Mouse (Mus musculus) heart, postnatal 36 days (tissue): Measurements from ENCODE around the gene Ephb2. TPM values are rescaled to one million over a fixed set of nuclear protein-coding genes. Genes with fewer than 3 reads are reported as not detected.
A peak's percentile ranks its signal among the peaks of the same experiment; 100 is the strongest.

Experiments
- DNase-seq, 2 experiments: peaks; one replicate each; pipeline ENCODE4 v3.0.0; 2021 to 2022
- intact Hi-C: fragments of 180-260 bp; cut with DNase I; formaldehyde crosslinking; loops from one replicate; pipeline ENCODE4 v1.15.1; 2025
- total RNA-seq, 2 experiments: library from RNA; stranded (reverse); gene quantifications; 2 replicates each; pipeline ENCODE4 v1.2.3; 2021

The Ephb2 gene
- total RNA-seq, 2 experiments from 2014 or later = 0.16 to 0.39 TPM

DNA sequence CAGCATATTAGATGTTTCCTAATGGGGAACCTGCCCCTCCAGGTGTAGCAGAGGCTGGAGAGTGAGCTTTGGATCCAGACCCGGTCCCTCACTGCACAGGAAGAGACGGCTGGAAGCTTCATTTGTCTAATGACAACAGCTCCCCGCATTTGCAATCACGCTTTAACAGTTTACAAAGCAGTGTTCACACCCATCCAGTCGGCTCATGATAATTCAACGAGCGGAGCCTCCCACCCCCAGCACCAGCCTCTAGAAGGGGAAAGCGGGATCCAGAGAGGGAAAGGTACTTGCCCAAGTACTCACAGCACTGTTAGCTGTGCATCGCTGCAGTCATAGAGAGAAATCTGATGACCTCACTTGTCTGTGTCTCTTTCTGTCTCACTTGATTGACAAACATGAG lies 2.7 kb upstream of the Ephb2 start:
- DNase-seq = no peak
- intact Hi-C loops = no loop called here

DNA sequence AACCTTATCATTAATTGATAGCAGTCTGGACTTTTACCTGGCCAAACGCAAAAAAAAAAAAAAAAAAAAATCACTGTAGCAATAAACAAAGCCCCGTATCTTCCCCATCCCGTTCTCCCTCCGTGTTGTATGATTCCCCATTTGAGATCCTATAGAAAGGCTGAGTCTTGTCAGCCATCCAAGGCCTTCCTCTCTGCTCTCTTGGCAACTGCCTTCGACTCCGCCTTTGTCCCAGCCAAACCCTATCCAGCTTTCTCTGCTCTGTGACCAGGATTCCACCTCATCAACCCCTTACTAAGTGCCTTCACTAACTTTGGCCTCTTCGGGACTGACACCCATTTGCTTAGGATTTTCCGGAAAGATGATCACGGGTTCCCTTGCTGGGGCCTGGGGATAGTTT lies 2.2 kb upstream of the Ephb2 start:
- intact Hi-C loops = no loop called here
- DNase-seq = no peak

DNA sequence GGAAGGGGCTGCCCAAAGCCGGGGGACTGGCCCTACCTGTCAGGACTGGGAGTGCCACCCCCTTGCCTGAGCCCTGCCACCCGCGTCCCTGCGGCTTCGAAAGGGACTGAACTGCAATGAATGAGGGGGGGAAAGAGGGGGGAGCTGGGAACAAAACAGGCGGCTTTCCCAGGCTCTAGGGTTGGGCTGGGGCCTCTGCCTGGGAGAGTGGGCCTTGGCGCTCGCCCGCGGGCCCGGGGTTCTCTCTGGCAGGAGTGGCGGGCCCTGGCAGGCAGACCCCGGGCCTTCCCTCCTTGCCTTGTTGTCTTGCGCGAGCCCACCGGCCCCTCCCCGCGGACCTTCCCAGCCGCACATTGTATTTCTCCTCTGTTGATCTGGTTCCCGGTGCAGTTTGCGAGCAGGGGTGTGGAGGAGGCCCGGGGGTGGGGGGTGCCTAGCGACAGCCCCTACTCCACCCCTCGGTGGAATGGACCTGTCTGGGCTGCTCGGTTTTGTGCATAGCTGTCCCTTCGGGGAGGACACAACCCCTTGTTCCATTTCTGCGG lies 671 bp upstream of the Ephb2 start:
- no peak for DNase-seq
- intact Hi-C loops = no loop called here

DNA sequence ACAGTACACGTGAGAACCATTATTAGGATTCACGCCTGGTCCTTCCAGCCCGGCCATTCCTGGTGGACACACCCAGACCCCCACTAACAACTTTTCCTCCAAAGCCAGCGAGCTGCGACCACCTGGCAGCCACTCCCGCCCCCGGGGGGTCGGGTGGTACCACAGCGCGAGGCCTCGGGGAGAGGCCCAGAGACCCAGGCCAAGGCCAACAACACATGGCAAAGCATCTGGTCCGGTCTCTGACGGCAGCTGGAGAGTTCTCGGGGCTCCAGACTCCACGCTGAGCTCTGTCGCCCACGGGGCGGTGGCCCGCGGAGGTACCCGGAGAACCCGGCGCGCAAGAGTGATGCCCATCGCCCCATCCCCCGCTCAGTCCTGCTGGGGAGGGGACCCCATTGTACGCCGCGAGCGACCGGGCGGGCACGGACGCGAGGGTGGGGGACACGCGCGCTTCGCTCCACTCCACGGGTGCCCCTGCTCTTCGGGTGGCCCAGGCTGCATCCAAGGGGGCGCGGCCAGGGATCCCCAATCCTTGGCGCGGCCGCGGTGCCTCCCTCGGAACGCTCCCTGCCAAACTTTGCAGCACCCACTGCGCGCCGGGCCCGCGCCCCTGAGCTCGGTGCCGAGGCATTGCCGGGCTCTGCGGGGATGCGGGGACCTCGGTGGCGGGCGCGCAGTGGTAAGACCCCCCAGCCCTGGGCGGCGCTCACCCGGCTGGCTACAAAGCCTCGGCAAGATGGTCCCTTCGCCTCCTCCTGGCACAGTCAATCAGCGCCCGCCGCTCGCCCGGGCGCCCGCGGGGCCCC lies 770 bp downstream of the Ephb2 start:
- no peak for DNase-seq
- intact Hi-C loops = no loop called here

- DNase-seq = no peak
- intact Hi-C loops = no loop called here
Measured at GRCm38 (mm10) chr4:136834439-136834814, 1.4 kb downstream of the Ephb2 start.

GRCm38 (mm10) chr4:136833619-136834351 lies 2.0 kb downstream of the Ephb2 start:
- DNase-seq = no peak
- intact Hi-C loops = no loop called here

- intact Hi-C loops = no loop called here
Measured at GRCm38 (mm10) chr4:136832559-136833232, 3.1 kb downstream of the Ephb2 start.

DNA sequence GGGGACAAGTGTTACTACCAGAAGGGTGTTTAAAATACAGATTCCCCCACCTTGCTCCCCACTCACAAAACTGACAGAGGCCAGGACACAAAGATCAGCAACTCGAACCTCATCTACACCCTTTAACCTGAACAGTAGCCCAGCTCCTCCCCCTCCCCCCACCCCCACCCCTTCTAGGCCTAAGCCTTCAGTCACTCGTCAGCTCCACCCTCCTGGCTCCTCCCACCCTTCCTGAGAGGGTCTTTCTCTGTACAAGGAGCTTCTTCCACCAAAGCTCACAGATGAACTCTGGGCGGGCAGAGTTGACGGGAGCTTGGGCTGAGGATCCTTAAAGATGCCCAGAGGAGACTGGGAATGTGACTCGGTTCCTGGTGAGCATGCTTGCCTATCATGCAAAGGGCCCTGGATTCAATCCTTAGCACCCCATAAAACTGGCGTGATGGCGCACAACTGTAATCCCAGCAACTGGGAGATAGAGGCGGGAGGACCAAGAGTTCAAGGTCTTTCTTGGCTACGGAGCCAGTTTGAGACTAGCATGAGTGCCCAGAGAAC lies 5.4 kb downstream of the Ephb2 start:
- DNase-seq = no peak
- intact Hi-C loops = no loop called here

More at GRCm38 (mm10) chr4:136832559-136833232, 3.1 kb downstream of the Ephb2 start:
- no peak for DNase-seq

DNA sequence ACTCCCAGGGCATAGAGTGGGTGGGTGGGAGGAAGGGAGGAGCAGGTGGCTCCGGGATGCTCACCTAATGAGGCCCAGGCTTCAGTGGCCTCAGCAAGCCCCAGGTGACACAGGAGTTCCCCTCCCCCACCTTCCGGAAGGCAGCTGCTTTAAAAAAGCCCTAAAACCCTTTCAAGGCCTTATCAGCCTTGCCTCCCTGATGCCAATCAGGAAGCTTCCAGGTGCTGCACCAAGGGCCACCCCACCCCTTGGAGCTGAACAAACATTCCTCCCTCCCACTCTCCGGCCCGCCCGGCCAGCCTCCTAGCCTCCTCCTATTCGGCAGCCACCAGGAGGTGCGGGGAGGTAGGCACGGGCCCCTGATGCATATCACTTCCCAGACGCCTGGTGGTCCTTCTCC lies 6.0 kb downstream of the Ephb2 start:
- intact Hi-C loops = no loop called here
- no peak for DNase-seq

- intact Hi-C loops = no loop called here
- no peak for DNase-seq
Measured at GRCm38 (mm10) chr4:136828664-136829569, 6.9 kb downstream of the Ephb2 start.

- intact Hi-C loops = no loop called here
- no peak for DNase-seq
Measured at GRCm38 (mm10) chr4:136824935-136825552, 10.7 kb downstream of the Ephb2 start.

- no peak for DNase-seq
- intact Hi-C loops = no loop called here
Measured at GRCm38 (mm10) chr4:136820069-136820522, 15.7 kb downstream of the Ephb2 start.

DNA sequence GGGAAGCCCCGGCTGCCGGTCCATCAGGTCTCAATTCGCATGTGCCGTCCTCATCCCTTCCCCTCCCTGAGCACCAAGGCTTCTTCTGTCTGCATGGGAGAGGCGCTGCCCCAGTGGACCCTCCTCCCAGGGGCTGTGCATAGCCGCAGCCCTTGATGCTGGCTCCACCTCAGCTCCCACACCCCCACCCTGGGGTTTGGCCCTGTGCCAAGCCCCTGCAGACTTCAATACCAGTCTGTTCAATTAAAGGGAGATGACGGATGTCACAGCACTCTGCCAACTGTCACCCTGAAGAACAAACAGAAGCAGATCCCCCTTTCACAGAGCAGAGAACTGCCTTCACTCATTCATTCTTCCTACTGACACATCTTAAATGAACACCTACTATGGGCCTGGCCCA lies 19.1 kb downstream of the Ephb2 start:
- no peak for DNase-seq
- intact Hi-C loops = no loop called here

- intact Hi-C loops = no loop called here
- peak in 1 of 2 experiments; percentile 12 for DNase-seq
Measured at GRCm38 (mm10) chr4:136815364-136815763, 20.4 kb downstream of the Ephb2 start.

DNA sequence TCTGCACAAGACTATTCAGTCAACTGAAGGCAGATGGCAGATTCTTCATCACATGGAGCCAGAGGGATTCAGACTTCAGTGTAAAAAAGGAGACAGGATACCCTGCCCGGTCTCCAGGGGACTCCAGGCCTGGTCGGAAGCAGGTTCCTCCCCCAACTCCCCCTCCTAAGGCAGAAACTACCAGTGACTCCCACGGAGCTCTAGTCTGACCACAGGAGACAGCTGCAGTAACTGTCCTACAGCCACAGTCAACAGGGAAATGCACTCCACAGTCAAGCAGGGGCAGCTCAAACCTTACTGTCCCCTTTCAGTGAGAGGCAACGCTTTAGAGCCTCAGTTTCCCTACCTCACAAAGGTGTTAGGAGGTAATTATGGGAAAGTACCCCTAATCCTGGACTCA lies 23.2 kb downstream of the Ephb2 start:
- no peak for DNase-seq
- intact Hi-C loops = no loop called here

- intact Hi-C loops = no loop called here
Measured at GRCm38 (mm10) chr4:136811596-136811995, 24.2 kb downstream of the Ephb2 start.

GRCm38 (mm10) chr4:136808478-136808877 lies 27.3 kb downstream of the Ephb2 start:
- DNase-seq = no peak
- intact Hi-C loops = no loop called here

More at GRCm38 (mm10) chr4:136811596-136811995, 24.2 kb downstream of the Ephb2 start:
- no peak for DNase-seq

- DNase-seq = no peak
- intact Hi-C loops = no loop called here
Measured at GRCm38 (mm10) chr4:136807448-136808009, 28.3 kb downstream of the Ephb2 start.

DNA sequence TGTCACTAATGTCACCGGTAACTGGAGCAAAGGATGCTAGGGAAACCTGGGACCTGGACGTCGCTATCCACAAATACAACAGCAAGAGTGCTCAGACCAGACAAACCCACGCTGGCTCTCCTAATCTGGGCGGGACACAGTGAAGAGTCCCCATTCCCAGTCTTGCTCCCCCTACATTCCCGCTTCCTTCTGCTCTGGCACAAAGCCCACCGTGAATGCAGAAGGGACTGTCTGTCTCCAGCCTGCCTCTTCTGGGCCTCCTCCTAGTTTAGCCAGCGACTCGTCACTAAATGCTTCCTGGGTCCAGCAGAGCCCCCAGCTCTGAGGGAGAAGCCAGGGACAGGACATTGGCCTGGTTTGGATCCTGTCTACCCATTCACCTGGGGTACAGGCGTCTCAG lies 29.5 kb downstream of the Ephb2 start:
- intact Hi-C loops = no loop called here
- no peak for DNase-seq
